Mouse (Mus musculus) thymus, postnatal 25 days (tissue): ENCODE measurements around the gene Cerkl.

ENCODE experiments used
- DNase-seq: peaks from one replicate; pipeline ENCODE4 v3.0.0; 2022

Cerkl gene

GRCm38 (mm10) chr2:79442906-79443305, 13.7 kb downstream of the Cerkl start:
- DNase-seq, result no peak

- no peak for DNase-seq
Observed at GRCm38 (mm10) chr2:79442227-79442626, 14.4 kb downstream of the Cerkl start.

GRCm38 (mm10) chr2:79430061-79430460, 26.5 kb downstream of the Cerkl start:
- DNase-seq, result no peak

GRCm38 (mm10) chr2:79429650-79430049, 26.9 kb downstream of the Cerkl start:
- DNase-seq, result no peak

GRCm38 (mm10) chr2:79429108-79429507, 27.5 kb downstream of the Cerkl start:
- DNase-seq, result no peak

- no peak for DNase-seq
Observed at GRCm38 (mm10) chr2:79428569-79429104, 27.9 kb downstream of the Cerkl start.

- DNase-seq, result no peak
Observed at GRCm38 (mm10) chr2:79428022-79428421, 28.6 kb downstream of the Cerkl start.

GRCm38 (mm10) chr2:79421696-79422095, 34.9 kb downstream of the Cerkl start:
- no peak for DNase-seq

GRCm38 (mm10) chr2:79414505-79414904, 42.1 kb downstream of the Cerkl start:
- DNase-seq, result no peak

GRCm38 (mm10) chr2:79410903-79411255, 45.7 kb downstream of the Cerkl start:
- DNase-seq, result no peak

GRCm38 (mm10) chr2:79410247-79410902, 46.2 kb downstream of the Cerkl start:
- no peak for DNase-seq

- no peak for DNase-seq
Observed at GRCm38 (mm10) chr2:79405661-79406405, 50.8 kb downstream of the Cerkl start.

- no peak for DNase-seq
Observed at GRCm38 (mm10) chr2:79400045-79400444, 56.5 kb downstream of the Cerkl start.

GRCm38 (mm10) chr2:79399234-79400000, 57.2 kb downstream of the Cerkl start:
- no peak for DNase-seq

- DNase-seq, result no peak
Observed at GRCm38 (mm10) chr2:79398831-79399230, 57.8 kb downstream of the Cerkl start.

GRCm38 (mm10) chr2:79398343-79398742, 58.2 kb downstream of the Cerkl start:
- no peak for DNase-seq

GRCm38 (mm10) chr2:79397107-79397506, 59.5 kb downstream of the Cerkl start:
- DNase-seq, result no peak

GRCm38 (mm10) chr2:79379087-79380041, 77.2 kb downstream of the Cerkl start:
- no peak for DNase-seq

- DNase-seq, result no peak
Observed at GRCm38 (mm10) chr2:79378346-79379086, 78.1 kb downstream of the Cerkl start.

GRCm38 (mm10) chr2:79372486-79373200, 83.9 kb downstream of the Cerkl start:
- DNase-seq, result no peak

GRCm38 (mm10) chr2:79372154-79372467, 84.5 kb downstream of the Cerkl start:
- no peak for DNase-seq
